Mouse (Mus musculus): Measurements from ENCODE around the gene Tmem50b. TPM values are rescaled to one million over a fixed set of nuclear protein-coding genes. Genes with fewer than 3 reads are reported as not detected.
"Not testable (repeated sequence)": the region's sequence is repeated elsewhere in the genome, so short reads cannot be mapped to it uniquely, and the experiment has no call there.

The Tmem50b gene
- polyA plus RNA-seq, 1 experiment = 111 TPM

- no peak for TF ChIP-seq CTCF (IDR thresholded peaks at IDR 0.05; ENCODE audit: insufficient read depth, low read length)
- no peak for TF ChIP-seq POLR2A (IDR thresholded peaks at IDR 0.05; ENCODE audit: borderline replicate concordance, extremely low read depth, low read depth, low read length)
- no peak for DNase-seq
- 85% methylated on average over 6 of the region's 6 CpGs for WGBS
- Histone ChIP-seq H3K4me3 (replicated peaks; ENCODE audit: extremely low read depth, low read depth, low read length) (no peak overlapping the region), H3K4me1 (ENCODE audit: control insufficient read depth, insufficient read depth, low read length) (peaks cover 9% of the 10 kb centered on the region)
Observed at GRCm38 (mm10) chr16:91536372-91536771, 61.2 kb downstream of the Tmem50b start.

DNA sequence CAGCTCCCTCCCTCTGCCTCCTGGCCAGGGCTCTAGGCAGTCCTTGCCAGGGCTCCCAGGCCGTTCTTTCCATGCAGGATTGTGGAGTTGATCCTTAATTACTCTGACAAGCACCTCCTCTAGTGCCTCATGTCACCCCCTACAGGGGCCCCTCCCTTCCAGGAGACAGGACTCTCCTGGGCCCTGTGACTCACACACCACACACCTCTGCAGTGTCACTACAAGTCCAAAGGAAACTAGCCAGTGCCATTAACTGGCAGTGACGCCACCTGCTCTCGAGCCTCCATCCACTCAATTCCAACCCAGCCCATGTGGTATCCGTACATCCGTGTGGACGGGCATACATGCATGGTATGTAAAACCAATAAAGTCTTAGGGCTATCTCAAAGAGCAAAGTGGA is 62.7 kb downstream of the Tmem50b start:
- no peak for TF ChIP-seq CTCF (IDR thresholded peaks at IDR 0.05; ENCODE audit: insufficient read depth, low read length)
- no peak for TF ChIP-seq POLR2A (IDR thresholded peaks at IDR 0.05; ENCODE audit: borderline replicate concordance, extremely low read depth, low read depth, low read length)
- 80% methylated on average over 6 of the region's 6 CpGs for WGBS
- H3K4me1 ChIP-seq (ENCODE audit: control insufficient read depth, insufficient read depth, low read length) = peaks cover 9% of the 10 kb centered on the region

GRCm38 (mm10) chr16:91534477-91534876 is 63.1 kb downstream of the Tmem50b start:
- peaks cover 9% of the 10 kb centered on the region for H3K4me1 ChIP-seq (ENCODE audit: control insufficient read depth, insufficient read depth, low read length)
- no peak for DNase-seq
- H3K4me3 ChIP-seq (replicated peaks; ENCODE audit: extremely low read depth, low read depth, low read length) = no peak overlapping the region
- no peak for TF ChIP-seq POLR2A (IDR thresholded peaks at IDR 0.05; ENCODE audit: borderline replicate concordance, extremely low read depth, low read depth, low read length)
- TF ChIP-seq CTCF (IDR thresholded peaks at IDR 0.05; ENCODE audit: insufficient read depth, low read length) = no peak
- WGBS = 55% methylated on average over 13 of the region's 13 CpGs

More for the DNA sequence above, 62.7 kb downstream of the Tmem50b start:
- no peak for DNase-seq
- no peak overlapping the region for H3K4me3 ChIP-seq (replicated peaks; ENCODE audit: extremely low read depth, low read depth, low read length)

GRCm38 (mm10) chr16:91533097-91534001 is 64.3 kb downstream of the Tmem50b start:
- TF ChIP-seq CTCF (IDR thresholded peaks at IDR 0.05; ENCODE audit: insufficient read depth, low read length) (no peak), POLR2A (IDR thresholded peaks at IDR 0.05; ENCODE audit: borderline replicate concordance, extremely low read depth, low read depth, low read length) (no peak)
- 60% methylated on average over 23 of the region's 23 CpGs for WGBS
- no peak for DNase-seq
- Histone ChIP-seq H3K4me1 (ENCODE audit: control insufficient read depth, insufficient read depth, low read length) (peaks cover 5% of the 10 kb centered on the region), H3K4me3 (replicated peaks; ENCODE audit: extremely low read depth, low read depth, low read length) (no peak overlapping the region)

DNA sequence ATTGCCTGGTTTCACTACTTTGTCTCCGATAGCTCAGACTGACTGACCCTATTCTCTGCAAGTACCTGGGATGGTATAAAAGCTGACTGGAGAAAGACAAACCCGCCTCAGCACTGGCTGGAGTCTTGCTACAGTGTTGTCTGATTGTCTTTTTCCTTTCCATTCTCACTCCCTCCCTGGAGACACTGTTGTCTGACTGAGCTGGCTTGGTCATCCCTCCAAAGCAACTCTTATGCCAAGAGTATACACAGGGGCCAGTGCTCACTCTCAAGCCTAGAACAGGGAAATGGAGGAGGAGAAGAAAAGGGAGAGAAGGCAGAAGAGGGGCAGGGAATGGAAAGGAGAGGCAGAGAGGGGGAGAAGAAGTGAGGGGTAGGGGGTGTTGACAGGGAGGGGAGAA is 65.2 kb downstream of the Tmem50b start:
- WGBS = 61% methylated on average over 2 of the region's 2 CpGs
- Histone ChIP-seq H3K4me1 (ENCODE audit: control insufficient read depth, insufficient read depth, low read length) (no peaks in the 10 kb centered on the region), H3K4me3 (replicated peaks; ENCODE audit: extremely low read depth, low read depth, low read length) (no peak overlapping the region)
- TF ChIP-seq CTCF (IDR thresholded peaks at IDR 0.05; ENCODE audit: insufficient read depth, low read length) (no peak), POLR2A (IDR thresholded peaks at IDR 0.05; ENCODE audit: borderline replicate concordance, extremely low read depth, low read depth, low read length) (no peak)
- DNase-seq = no peak

DNA sequence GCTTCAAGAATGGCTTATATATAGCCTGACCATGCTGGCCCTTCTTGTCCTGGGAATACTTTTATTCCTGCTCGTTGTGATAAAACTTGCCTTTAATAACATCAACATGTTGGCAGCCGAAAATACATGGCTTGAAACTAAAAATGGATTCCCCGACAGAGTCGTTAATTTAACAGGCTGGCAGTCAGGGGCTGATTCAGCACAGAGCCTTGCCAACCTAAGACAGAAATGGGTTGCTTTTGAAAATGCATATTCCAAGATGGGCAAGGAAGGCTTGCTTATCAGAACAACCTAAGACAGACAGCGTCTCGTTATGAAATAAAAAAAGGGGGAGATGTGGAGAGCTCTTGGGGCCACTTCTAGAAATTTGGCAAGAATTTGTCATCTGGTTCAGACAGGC is 65.7 kb downstream of the Tmem50b start:
- 61% methylated on average over 6 of the region's 6 CpGs for WGBS
- TF ChIP-seq POLR2A (IDR thresholded peaks at IDR 0.05; ENCODE audit: borderline replicate concordance, extremely low read depth, low read depth, low read length) (no peak), CTCF (IDR thresholded peaks at IDR 0.05; ENCODE audit: insufficient read depth, low read length) (no peak)
- H3K4me1 ChIP-seq (ENCODE audit: control insufficient read depth, insufficient read depth, low read length) = no peaks in the 10 kb centered on the region
- no peak overlapping the region for H3K4me3 ChIP-seq (replicated peaks; ENCODE audit: extremely low read depth, low read depth, low read length)
- DNase-seq = no peak

DNA sequence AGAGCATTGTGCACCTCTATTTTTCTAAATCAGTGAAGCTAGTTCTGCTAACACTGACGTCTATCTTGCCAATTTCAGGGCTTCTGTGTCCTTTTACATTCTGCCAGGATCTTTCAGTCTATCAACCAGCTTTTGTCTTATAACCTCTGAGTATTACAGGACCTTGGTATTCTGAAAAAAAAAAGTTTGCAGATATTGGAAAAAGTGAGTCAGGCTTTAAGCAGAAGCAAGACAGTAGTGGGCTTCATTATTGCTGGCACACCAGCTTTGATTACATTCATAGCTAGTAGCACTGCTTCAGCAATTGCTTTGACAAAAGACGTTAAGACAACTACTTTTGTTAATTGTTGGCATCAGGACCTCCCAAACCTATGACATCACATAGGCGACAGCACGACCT is 66.8 kb downstream of the Tmem50b start:
- H3K4me1 ChIP-seq (ENCODE audit: control insufficient read depth, insufficient read depth, low read length); DNase-seq; H3K4me3 ChIP-seq (replicated peaks; ENCODE audit: extremely low read depth, low read depth, low read length): not testable (repeated sequence)
- 68% methylated on average over 4 of the region's 4 CpGs for WGBS

GRCm38 (mm10) chr16:91528578-91528977 is 69.0 kb downstream of the Tmem50b start:
- peak; percentile 34; the same call in 1 of the 2 replicates for TF ChIP-seq CTCF (IDR thresholded peaks at IDR 0.05; ENCODE audit: insufficient read depth, low read length)
- no peak for TF ChIP-seq POLR2A (IDR thresholded peaks at IDR 0.05; ENCODE audit: borderline replicate concordance, extremely low read depth, low read depth, low read length)
- H3K4me3 ChIP-seq (replicated peaks; ENCODE audit: extremely low read depth, low read depth, low read length) = no peak overlapping the region
- no peak for DNase-seq
- WGBS = 78% methylated on average over 9 of the region's 9 CpGs
- no peaks in the 10 kb centered on the region for H3K4me1 ChIP-seq (ENCODE audit: control insufficient read depth, insufficient read depth, low read length)

DNA sequence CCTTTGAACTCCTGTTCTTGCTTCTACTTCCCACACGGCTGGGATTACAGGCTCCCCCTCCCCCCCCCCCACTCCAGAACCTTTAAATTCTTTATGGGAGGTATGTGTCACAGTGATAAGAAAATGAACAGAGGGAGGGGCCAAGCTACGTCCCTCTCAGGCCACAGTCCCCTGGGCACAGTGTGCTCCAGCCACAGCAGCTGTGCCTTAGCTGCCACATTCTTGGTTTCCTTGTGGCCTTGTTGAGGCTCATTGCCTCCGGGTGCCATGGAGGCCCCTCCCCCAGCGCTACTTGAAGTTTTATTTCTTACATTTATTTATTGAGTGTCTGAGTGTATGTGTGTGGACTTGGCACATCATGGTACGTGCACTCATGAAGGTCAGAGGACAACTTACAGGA is 70.1 kb downstream of the Tmem50b start:
- no peak for TF ChIP-seq POLR2A (IDR thresholded peaks at IDR 0.05; ENCODE audit: borderline replicate concordance, extremely low read depth, low read depth, low read length)
- no peak for TF ChIP-seq CTCF (IDR thresholded peaks at IDR 0.05; ENCODE audit: insufficient read depth, low read length)
- H3K4me3 ChIP-seq (replicated peaks; ENCODE audit: extremely low read depth, low read depth, low read length) = no peak overlapping the region
- no peak for DNase-seq

GRCm38 (mm10) chr16:91527051-91527450 is 70.5 kb downstream of the Tmem50b start:
- DNase-seq = peak; percentile 41
- TF ChIP-seq POLR2A (IDR thresholded peaks at IDR 0.05; ENCODE audit: borderline replicate concordance, extremely low read depth, low read depth, low read length) = no peak
- no peak for TF ChIP-seq CTCF (IDR thresholded peaks at IDR 0.05; ENCODE audit: insufficient read depth, low read length)
- H3K4me1 ChIP-seq (ENCODE audit: control insufficient read depth, insufficient read depth, low read length) = peaks cover 2% of the 10 kb centered on the region; the same call in 1 of the 2 replicates
- H3K4me3 ChIP-seq (replicated peaks; ENCODE audit: extremely low read depth, low read depth, low read length) = no peak overlapping the region
- 48% methylated on average over 10 of the region's 10 CpGs for WGBS

More for the DNA sequence above, 70.1 kb downstream of the Tmem50b start:
- WGBS = 39% methylated on average over 5 of the region's 5 CpGs
- H3K4me1 ChIP-seq (ENCODE audit: control insufficient read depth, insufficient read depth, low read length) = no peaks in the 10 kb centered on the region; the same call in 1 of the 2 replicates
